Mouse (Mus musculus): ENCODE measurements around the gene BC017158. TPM values are rescaled to one million over a fixed set of nuclear protein-coding genes. Genes with fewer than 3 reads are reported as not detected.

BC017158 gene
- total RNA-seq, 2 experiments from 2014 or later: 26.6 to 31.4 TPM

- peak in 1 of 2 experiments; percentile 54 for DNase-seq (ENCODE audit: low spot score in 2 of 2)
Measured at GRCm38 (mm10) chr7:128310229-128310688, 12.3 kb upstream of the BC017158 start.

- DNase-seq (ENCODE audit: low spot score in 2 of 2): no peak
Measured at GRCm38 (mm10) chr7:128309776-128310175, 11.8 kb upstream of the BC017158 start.

- no peak for DNase-seq (ENCODE audit: low spot score in 2 of 2)
Measured at GRCm38 (mm10) chr7:128309216-128309615, 11.2 kb upstream of the BC017158 start.

- peak in 1 of 2 experiments; percentile 26 for DNase-seq (ENCODE audit: low spot score in 2 of 2)
Measured at GRCm38 (mm10) chr7:128307851-128308250, 9.9 kb upstream of the BC017158 start.

GRCm38 (mm10) chr7:128304907-128305306 is 6.9 kb upstream of the BC017158 start:
- DNase-seq (ENCODE audit: low spot score in 2 of 2): no peak

GRCm38 (mm10) chr7:128304198-128304597 is 6.2 kb upstream of the BC017158 start:
- no peak for DNase-seq (ENCODE audit: low spot score in 2 of 2)

GRCm38 (mm10) chr7:128302151-128302550 is 4.2 kb upstream of the BC017158 start:
- DNase-seq (ENCODE audit: low spot score in 2 of 2): no peak

GRCm38 (mm10) chr7:128300952-128301351 is 3.0 kb upstream of the BC017158 start:
- DNase-seq (ENCODE audit: low spot score in 2 of 2): no peak

GRCm38 (mm10) chr7:128298481-128299342 is 742 bp upstream of the BC017158 start:
- no peak for DNase-seq (ENCODE audit: low spot score in 2 of 2)

- DNase-seq (ENCODE audit: low spot score in 2 of 2): no peak
Measured at GRCm38 (mm10) chr7:128297291-128297616, 716 bp downstream of the BC017158 start.

GRCm38 (mm10) chr7:128296514-128296913 is 1.5 kb downstream of the BC017158 start:
- DNase-seq (ENCODE audit: low spot score in 2 of 2): no peak

- DNase-seq (ENCODE audit: low spot score in 2 of 2): no peak
Measured at GRCm38 (mm10) chr7:128294785-128295184, 3.2 kb downstream of the BC017158 start.

GRCm38 (mm10) chr7:128288923-128289544 is 8.9 kb downstream of the BC017158 start:
- DNase-seq (ENCODE audit: low spot score in 2 of 2): no peak

- no peak for DNase-seq (ENCODE audit: low spot score in 2 of 2)
Measured at GRCm38 (mm10) chr7:128285060-128285459, 12.9 kb downstream of the BC017158 start.

- no peak for DNase-seq (ENCODE audit: low spot score in 2 of 2)
Measured at GRCm38 (mm10) chr7:128284047-128284446, 13.9 kb downstream of the BC017158 start.

- DNase-seq (ENCODE audit: low spot score in 2 of 2): no peak
Measured at GRCm38 (mm10) chr7:128282532-128283244, 15.3 kb downstream of the BC017158 start.

- no peak for DNase-seq (ENCODE audit: low spot score in 2 of 2)
Measured at GRCm38 (mm10) chr7:128281765-128282164, 16.2 kb downstream of the BC017158 start.

- no peak for DNase-seq (ENCODE audit: low spot score in 2 of 2)
Measured at GRCm38 (mm10) chr7:128279750-128280149, 18.2 kb downstream of the BC017158 start.

- no peak for DNase-seq (ENCODE audit: low spot score in 2 of 2)
Measured at GRCm38 (mm10) chr7:128276051-128276450, 21.9 kb downstream of the BC017158 start.

- DNase-seq (ENCODE audit: low spot score in 2 of 2): no peak
Measured at GRCm38 (mm10) chr7:128271496-128271895, 26.5 kb downstream of the BC017158 start.

- DNase-seq (ENCODE audit: low spot score in 2 of 2): no peak
Measured at GRCm38 (mm10) chr7:128270431-128270850, 27.5 kb downstream of the BC017158 start.

- no peak for DNase-seq (ENCODE audit: low spot score in 2 of 2)
Measured at GRCm38 (mm10) chr7:128267813-128268212, 30.2 kb downstream of the BC017158 start.

Measured in adrenal gland, adult 18-20 months (tissue).